Mouse (Mus musculus) intestine, postnatal 0 days (tissue): ENCODE measurements around the gene Zkscan17. TPM values are rescaled to one million over a fixed set of nuclear protein-coding genes. Genes with fewer than 3 reads are reported as not detected.

Experiments
- ATAC-seq: fragments of 200-750 bp; cut with Nextera tagmentation; 2 replicates; pipeline ENCODE4 v1.8.0; 2017; ENCODE audit warnings: mild to moderate bottlenecking, moderate TSS enrichment, moderate library complexity
- H3K27ac ChIP-seq: fragments of 300-500 bp; sonication (generic); 2 replicates; pipeline ENCODE4 v1.5.1; 2014; ENCODE audit warnings: mild to moderate bottlenecking, low read depth, low read length, moderate library complexity
- H3K27me3 ChIP-seq: fragments of 300-500 bp; sonication (generic); replicated peaks from 2 replicates; pipeline ENCODE4 v1.6.1; 2014; ENCODE audit warnings: low read length, mixed read lengths; ENCODE audit not compliant: control insufficient read depth, insufficient read depth
- H3K36me3 ChIP-seq: fragments of 300-500 bp; sonication (generic); 2 replicates; pipeline ENCODE4 v1.6.1; 2014; ENCODE audit warnings: mild to moderate bottlenecking, moderate library complexity; ENCODE audit not compliant: control insufficient read depth, insufficient read depth
- H3K4me1 ChIP-seq: fragments of 300-500 bp; sonication (generic); replicated peaks from 2 replicates; pipeline ENCODE4 v1.6.1; 2014; ENCODE audit warnings: antibody characterized with exemption, low read length, mixed read lengths; ENCODE audit not compliant: control insufficient read depth, insufficient read depth
- H3K4me2 ChIP-seq: fragments of 300-500 bp; sonication (generic); replicated peaks from 2 replicates; pipeline ENCODE4 v1.6.1; 2014; ENCODE audit warnings: low read depth, mild to moderate bottlenecking, moderate library complexity
- H3K4me3 ChIP-seq: fragments of 300-500 bp; sonication (generic); 2 replicates; pipeline ENCODE4 v1.5.1; 2014; ENCODE audit warnings: low read depth, low read length
- H3K9ac ChIP-seq: fragments of 300-500 bp; sonication (generic); 2 replicates; pipeline ENCODE4 v1.6.1; 2014; ENCODE audit warnings: mild to moderate bottlenecking, low read depth, low read length
- H3K9me3 ChIP-seq: fragments of 300-500 bp; sonication (generic); 2 replicates; pipeline ENCODE4 v1.6.1; 2016; ENCODE audit warnings: mixed run types; ENCODE audit not compliant: control insufficient read depth
- CTCF ChIP-seq: sonication (generic); IDR thresholded peaks from 2 replicates; pipeline ENCODE4 v1.5.1; 2016; ENCODE audit warnings: low read depth, mild to moderate bottlenecking, control low read depth, antibody characterized with exemption, moderate library complexity
- WGBS: fragments of 180-500 bp; shearing (Covaris S2); extraction: QIAGEN DNeasy Blood & Tissue Kit; methylation state at CpG from one replicate; pipeline ENCODE4 v1.1.7; 2014; 5-methylcytosine and 5-hydroxymethylcytosine counted together
- polyA plus RNA-seq: library from polyadenylated mRNA; unstranded; fragments of >200 nt; fragmentation: Nextera tagmentation; extraction: Ambion mirVana; gene quantifications from 2 replicates; pipeline ENCODE4 v1.2.1, GENCODE M21; 2015

Gene Zkscan17
- polyA plus RNA-seq, 1 experiment from 2014 or later, result 6.2 TPM

DNA sequence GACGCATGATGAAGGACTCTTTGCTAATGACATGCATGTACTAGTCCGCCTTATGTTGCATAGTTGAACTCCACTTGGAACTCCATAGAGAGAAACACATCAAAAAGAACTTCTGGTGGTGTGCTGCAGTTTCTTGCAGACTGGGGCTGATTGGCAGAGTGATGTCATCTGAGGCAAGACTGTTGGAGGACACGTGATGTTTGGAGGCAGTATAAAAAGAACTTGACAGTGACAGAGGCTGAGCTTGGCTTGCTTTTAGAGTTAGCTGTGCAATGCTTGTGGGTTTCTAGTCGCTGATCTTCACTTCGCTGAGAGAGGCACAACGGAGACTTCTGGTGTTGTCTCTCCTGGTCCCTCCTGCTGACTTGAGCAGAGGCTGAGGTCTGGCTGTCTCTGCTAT lies 49.3 kb downstream of the Zkscan17 start:
- Histone ChIP-seq H3K36me3 (no peaks in the 10 kb centered on the region), H3K27me3 (no peaks in the 10 kb centered on the region), H3K9ac (no peak overlapping the region), H3K27ac (no peak overlapping the region), H3K4me1 (no peaks in the 10 kb centered on the region), H3K4me3 (no peak overlapping the region), H3K9me3 (no peaks in the 10 kb centered on the region), H3K4me2 (no peak overlapping the region)
- 74% methylated on average over 6 of the region's 6 CpGs for WGBS
- no peak for TF ChIP-seq CTCF
- ATAC-seq, result no peak

DNA sequence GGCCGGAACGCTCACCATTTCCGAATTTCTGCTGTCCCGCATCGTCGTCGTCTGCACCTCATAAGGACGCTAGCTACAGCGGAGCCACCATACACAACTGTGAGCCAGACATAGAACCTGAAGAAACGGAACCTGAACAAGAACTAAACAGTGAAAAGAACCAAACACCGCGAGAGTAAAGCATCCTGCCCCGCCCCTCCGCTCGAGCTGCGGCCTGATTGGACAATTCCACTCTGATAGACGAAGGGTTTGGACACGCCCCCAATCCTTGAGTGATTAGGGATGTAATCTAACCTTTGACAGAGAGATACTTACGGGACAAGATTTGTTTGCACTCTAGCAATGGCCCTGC lies 54.2 kb downstream of the Zkscan17 start, which contains the start of gene Zfp867:
Gene Zfp867 (minus strand): TSS at position 149 of the 352 bp plus-strand sequence.
- peak within 1 kb of the TSS; percentile 88 for H3K9ac ChIP-seq
- H3K27me3 ChIP-seq, result no peaks in the 10 kb centered on the region
- peak; percentile 89 for ATAC-seq
- H3K9me3 ChIP-seq, result no peaks in the 10 kb centered on the region
- H3K4me1 ChIP-seq, result no peaks in the 10 kb centered on the region
- TF ChIP-seq CTCF, result no peak
- peak within 1 kb of the TSS; percentile 43 for H3K27ac ChIP-seq
- H3K4me2 ChIP-seq, result peak within 1 kb of the TSS; percentile 96
- WGBS, result under 1% methylated on average over 19 of the region's 19 CpGs
- peak within 1 kb of the TSS; percentile 66 for H3K4me3 ChIP-seq
- no peaks in the 10 kb centered on the region for H3K36me3 ChIP-seq

DNA sequence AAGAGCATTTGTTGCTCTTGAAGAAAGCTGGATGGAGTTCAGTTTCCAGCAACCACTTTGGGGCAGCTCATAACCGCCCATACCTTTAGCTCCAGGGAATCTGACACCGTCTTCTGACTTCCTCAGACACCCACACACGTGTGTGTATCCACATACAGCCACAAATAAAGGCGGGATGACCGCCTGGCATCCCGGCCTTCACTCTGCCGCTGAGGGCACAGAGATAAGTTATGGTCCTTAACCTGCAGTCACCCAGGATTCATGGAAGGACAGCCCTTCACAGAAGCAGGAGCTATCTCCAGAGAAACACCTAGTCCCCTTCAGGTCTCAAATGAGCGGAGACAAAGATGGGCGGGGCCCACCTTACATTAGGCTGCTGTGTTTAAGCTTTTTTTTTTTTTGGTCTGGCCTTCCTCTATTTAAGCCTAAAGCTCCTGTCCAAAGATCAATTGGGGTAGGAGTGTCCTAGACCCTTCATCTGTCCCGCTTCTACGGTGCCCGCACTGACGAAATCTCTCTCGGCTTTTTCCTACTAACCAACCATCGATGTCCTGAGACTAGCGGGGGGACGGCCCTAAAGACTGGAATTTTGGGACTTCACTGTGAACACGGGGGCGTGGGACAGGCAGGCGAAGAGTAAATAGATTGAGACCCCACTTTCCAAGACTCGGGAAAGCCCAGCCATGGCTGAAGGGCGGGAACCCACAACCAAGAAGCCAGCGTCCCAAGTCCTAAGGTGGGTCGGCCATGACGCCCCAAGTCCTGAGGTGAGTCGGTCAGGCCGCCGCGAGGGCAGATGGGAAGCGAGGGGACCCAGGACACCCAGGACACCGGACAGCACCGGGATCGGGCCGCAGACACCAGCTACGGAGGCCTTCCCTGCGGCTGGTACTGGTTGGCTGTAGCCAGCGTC lies 54.9 kb downstream of the Zkscan17 start:
- no peaks in the 10 kb centered on the region for H3K4me1 ChIP-seq
- peak overlapping the region; percentile 96 for H3K4me2 ChIP-seq
- peak overlapping the region; percentile 66 for H3K4me3 ChIP-seq
- WGBS, result 2% methylated on average over 37 of the region's 37 CpGs
- peak overlapping the region; percentile 43 for H3K27ac ChIP-seq
- no peaks in the 10 kb centered on the region for H3K27me3 ChIP-seq
- H3K9ac ChIP-seq, result peak overlapping the region; percentile 88
- no peaks in the 10 kb centered on the region for H3K36me3 ChIP-seq
- no peaks in the 10 kb centered on the region for H3K9me3 ChIP-seq
- TF ChIP-seq CTCF, result no peak
- peak; percentile 60 for ATAC-seq

DNA sequence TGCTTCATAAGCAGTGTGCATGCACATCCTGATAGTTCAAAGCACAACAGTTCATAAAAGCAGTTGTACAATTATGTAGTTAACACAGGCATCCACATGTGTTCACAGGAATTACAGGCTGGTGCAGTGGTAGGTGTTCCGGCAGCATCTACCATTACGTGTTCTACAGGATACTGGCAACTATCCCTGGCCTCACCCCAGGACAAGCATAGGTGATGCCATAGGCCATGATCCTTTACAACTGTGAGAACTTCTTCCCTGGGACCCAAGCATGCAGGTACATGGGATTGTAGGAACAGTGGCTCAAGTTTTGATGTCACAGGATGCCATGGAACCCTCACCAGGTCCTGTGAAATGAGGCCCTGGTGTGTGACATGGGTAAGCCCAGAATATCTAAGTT lies 66.1 kb downstream of the Zkscan17 start:
- WGBS, result 91% methylated on average over 2 of the region's 2 CpGs
- H3K36me3 ChIP-seq, result peaks cover 47% of the 10 kb centered on the region
- TF ChIP-seq CTCF, result no peak
- no peak for ATAC-seq
- no peak overlapping the region for H3K27ac ChIP-seq
- H3K4me3 ChIP-seq, result no peak overlapping the region
- H3K27me3 ChIP-seq, result no peaks in the 10 kb centered on the region
- H3K9me3 ChIP-seq, result peaks cover 20% of the 10 kb centered on the region
- H3K9ac ChIP-seq, result no peak overlapping the region
- H3K4me1 ChIP-seq, result no peaks in the 10 kb centered on the region
- no peak overlapping the region for H3K4me2 ChIP-seq

DNA sequence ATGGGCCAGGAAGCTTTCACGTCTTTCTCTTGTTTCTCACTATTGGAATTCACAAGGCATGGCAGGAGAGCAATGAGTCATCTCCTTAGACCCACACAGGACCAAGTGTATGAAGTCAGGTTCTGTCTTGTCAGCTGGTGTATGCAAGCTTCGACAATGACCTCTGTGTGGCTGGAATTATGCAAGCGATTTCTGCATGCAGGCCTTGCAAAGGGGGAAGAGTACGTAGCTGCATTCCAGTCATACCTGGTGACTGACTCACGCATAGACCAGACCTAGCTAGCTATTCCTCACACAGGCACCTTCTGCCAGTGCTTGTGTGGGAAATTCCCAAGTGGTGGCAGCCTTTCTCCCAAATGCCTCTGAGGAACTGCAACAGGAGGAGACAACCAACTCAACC lies 67.6 kb downstream of the Zkscan17 start:
- no peak for TF ChIP-seq CTCF
- Histone ChIP-seq H3K27ac (no peak overlapping the region), H3K4me1 (no peaks in the 10 kb centered on the region), H3K27me3 (no peaks in the 10 kb centered on the region), H3K9me3 (peaks cover 16% of the 10 kb centered on the region), H3K36me3 (peaks cover 52% of the 10 kb centered on the region), H3K4me3 (no peak overlapping the region), H3K9ac (no peak overlapping the region), H3K4me2 (no peak overlapping the region)
- WGBS, result 9% methylated on average over 5 of the region's 5 CpGs
- peak; percentile 82 for ATAC-seq

DNA sequence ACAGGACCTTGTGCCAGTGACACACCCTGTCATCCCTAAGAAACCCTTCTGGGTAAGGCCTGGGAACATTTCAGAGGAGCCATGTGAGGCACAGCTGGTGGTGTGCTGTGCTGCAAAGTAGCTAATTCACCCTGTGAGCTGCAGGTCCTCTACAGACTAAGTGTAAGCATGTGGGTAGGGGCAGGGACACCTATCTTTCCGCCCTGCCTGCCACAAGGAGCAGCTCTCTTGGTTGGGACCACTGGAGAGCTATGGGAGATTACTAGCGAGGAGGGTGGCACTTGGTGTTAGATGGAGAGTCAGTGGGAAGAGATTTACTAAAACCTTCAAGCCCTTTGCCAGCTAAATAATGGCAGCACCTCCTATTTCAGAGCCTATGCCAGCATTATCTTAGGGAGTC lies 69.7 kb downstream of the Zkscan17 start:
- no peak for ATAC-seq
- Histone ChIP-seq H3K27me3 (no peaks in the 10 kb centered on the region), H3K9ac (no peak overlapping the region), H3K4me2 (no peak overlapping the region), H3K4me3 (no peak overlapping the region), H3K9me3 (no peaks in the 10 kb centered on the region), H3K27ac (no peak overlapping the region), H3K36me3 (peaks cover 42% of the 10 kb centered on the region), H3K4me1 (no peaks in the 10 kb centered on the region)
- WGBS, result 88% methylated on average over 2 of the region's 2 CpGs
- no peak for TF ChIP-seq CTCF
